Mouse (Mus musculus) brown adipose tissue, adult 24 weeks (tissue): ENCODE data around the gene Msi2. TPM values are rescaled to one million over a fixed set of nuclear protein-coding genes. Genes with fewer than 3 reads are reported as not detected.

Source experiments
- H3K27ac ChIP-seq: fragments of 200-500 bp; replicated peaks from 2 replicates; pipeline ENCODE4 v1.5.1; 2012; ENCODE audit warnings: low read depth, mild to moderate bottlenecking, low read length
- H3K4me1 ChIP-seq: fragments of 200-500 bp; 2 replicates; pipeline ENCODE4 v1.6.1; 2012; ENCODE audit warnings: low read length, mixed read lengths; ENCODE audit not compliant: control insufficient read depth, insufficient read depth, insufficient read length
- H3K4me3 ChIP-seq: fragments of 200-500 bp; 2 replicates; pipeline ENCODE4 v1.5.1; 2012; ENCODE audit warnings: low read depth, mild to moderate bottlenecking, low read length, moderate library complexity; ENCODE audit not compliant: insufficient read depth
- polyA plus RNA-seq: library from polyadenylated mRNA; stranded (reverse); fragments of >200 nt; gene quantifications from 2 replicates; pipeline ENCODE4 v1.2.4, GENCODE M21; 2012; ENCODE audit not compliant: missing spikeins, insufficient read depth, insufficient read length

Gene Msi2
- polyA plus RNA-seq, 1 experiment = 57.2 TPM

GRCm38 (mm10) chr11:88693905-88694893, 24.1 kb downstream of the Msi2 start:
- Histone ChIP-seq H3K4me1 (peaks cover 8% of the 10 kb centered on the region; the same call in 1 of the 2 replicates), H3K27ac (no peak overlapping the region), H3K4me3 (no peak overlapping the region)

GRCm38 (mm10) chr11:88693002-88693769, 25.1 kb downstream of the Msi2 start:
- Histone ChIP-seq H3K27ac (no peak overlapping the region), H3K4me3 (no peak overlapping the region), H3K4me1 (peaks cover 8% of the 10 kb centered on the region; the same call in 1 of the 2 replicates)

- peaks cover 8% of the 10 kb centered on the region; the same call in 1 of the 2 replicates for H3K4me1 ChIP-seq
- H3K27ac ChIP-seq = no peak overlapping the region
- no peak overlapping the region for H3K4me3 ChIP-seq
Measured at GRCm38 (mm10) chr11:88692374-88692773, 25.9 kb downstream of the Msi2 start.

GRCm38 (mm10) chr11:88690556-88691287, 27.6 kb downstream of the Msi2 start:
- H3K4me1 ChIP-seq = peaks cover 8% of the 10 kb centered on the region; the same call in 1 of the 2 replicates
- no peak overlapping the region for H3K27ac ChIP-seq
- no peak overlapping the region for H3K4me3 ChIP-seq

- H3K4me3 ChIP-seq = no peak overlapping the region
- H3K4me1 ChIP-seq = peaks cover 8% of the 10 kb centered on the region; the same call in 1 of the 2 replicates
- no peak overlapping the region for H3K27ac ChIP-seq
Measured at GRCm38 (mm10) chr11:88689831-88690459, 28.4 kb downstream of the Msi2 start.

- Histone ChIP-seq H3K27ac (no peak overlapping the region), H3K4me1 (peaks cover 8% of the 10 kb centered on the region; the same call in 1 of the 2 replicates), H3K4me3 (no peak overlapping the region)
Measured at GRCm38 (mm10) chr11:88688644-88689043, 29.7 kb downstream of the Msi2 start.

- Histone ChIP-seq H3K4me3 (no peak overlapping the region), H3K4me1 (peaks cover 8% of the 10 kb centered on the region; the same call in 1 of the 2 replicates), H3K27ac (no peak overlapping the region)
Measured at GRCm38 (mm10) chr11:88687711-88688110, 30.6 kb downstream of the Msi2 start.

- H3K4me1 ChIP-seq = peaks cover 8% of the 10 kb centered on the region; the same call in 1 of the 2 replicates
- no peak overlapping the region for H3K27ac ChIP-seq
- no peak overlapping the region for H3K4me3 ChIP-seq
Measured at GRCm38 (mm10) chr11:88687010-88687409, 31.3 kb downstream of the Msi2 start.

GRCm38 (mm10) chr11:88686061-88686460, 32.3 kb downstream of the Msi2 start:
- H3K27ac ChIP-seq = no peak overlapping the region
- H3K4me1 ChIP-seq = 0 out of 2 replicates have a peak, but pooled peaks cover 6% of the 10 kb centered on the region
- H3K4me3 ChIP-seq = no peak overlapping the region

- Histone ChIP-seq H3K4me1 (peaks cover 2% of the 10 kb centered on the region), H3K27ac (no peak overlapping the region)
Measured at GRCm38 (mm10) chr11:88683026-88683770, 35.1 kb downstream of the Msi2 start.

GRCm38 (mm10) chr11:88677350-88677749, 41.0 kb downstream of the Msi2 start:
- H3K27ac ChIP-seq = no peak overlapping the region
- H3K4me3 ChIP-seq = no peak overlapping the region
- H3K4me1 ChIP-seq = peaks cover 2% of the 10 kb centered on the region

More at GRCm38 (mm10) chr11:88683026-88683770, 35.1 kb downstream of the Msi2 start:
- no peak overlapping the region for H3K4me3 ChIP-seq

GRCm38 (mm10) chr11:88676597-88676996, 41.7 kb downstream of the Msi2 start:
- Histone ChIP-seq H3K27ac (no peak overlapping the region), H3K4me1 (peaks cover 2% of the 10 kb centered on the region), H3K4me3 (no peak overlapping the region)

- peaks cover 2% of the 10 kb centered on the region for H3K4me1 ChIP-seq
- H3K27ac ChIP-seq = no peak overlapping the region
- H3K4me3 ChIP-seq = no peak overlapping the region
Measured at GRCm38 (mm10) chr11:88675526-88676353, 42.6 kb downstream of the Msi2 start.
